Mouse (Mus musculus) neural tube, embryonic 12.5 days (tissue): ENCODE results near the gene Clca4b. TPM values are rescaled to one million over a fixed set of nuclear protein-coding genes. Genes with fewer than 3 reads are reported as not detected.
"Not testable (repeated sequence)": the region's sequence is repeated elsewhere in the genome, so short reads cannot be mapped to it uniquely, and the experiment has no call there.

Source experiments
- ATAC-seq: fragments of 200-750 bp; cut with Nextera tagmentation; 2 replicates; pipeline ENCODE4 v1.8.0; 2017; ENCODE audit warnings: low read depth, mild to moderate bottlenecking, moderate TSS enrichment, moderate library complexity; ENCODE audit not compliant: low FRiP score
- H3K27ac ChIP-seq: fragments of 300-500 bp; sonication (generic); 2 replicates; pipeline ENCODE4 v1.5.1; 2016
- H3K27me3 ChIP-seq: fragments of 300-500 bp; sonication (generic); replicated peaks from 2 replicates; pipeline ENCODE4 v1.6.1; 2016; ENCODE audit warnings: mild to moderate bottlenecking
- H3K36me3 ChIP-seq: fragments of 300-500 bp; sonication (generic); 2 replicates; pipeline ENCODE4 v1.6.1; 2016; ENCODE audit warnings: mild to moderate bottlenecking
- H3K4me1 ChIP-seq: fragments of 300-500 bp; sonication (generic); 2 replicates; pipeline ENCODE4 v1.6.1; 2016
- H3K4me2 ChIP-seq: fragments of 300-500 bp; sonication (generic); replicated peaks from 2 replicates; pipeline ENCODE4 v1.6.1; 2016; ENCODE audit warnings: mild to moderate bottlenecking
- H3K4me3 ChIP-seq: fragments of 300-500 bp; sonication (generic); 2 replicates; pipeline ENCODE4 v1.5.1; 2016
- H3K9ac ChIP-seq: fragments of 300-500 bp; sonication (generic); 2 replicates; pipeline ENCODE4 v1.6.1; 2016; ENCODE audit warnings: mild to moderate bottlenecking
- H3K9me3 ChIP-seq: fragments of 300-500 bp; sonication (generic); 2 replicates; pipeline ENCODE4 v1.6.1; 2016; ENCODE audit warnings: mild to moderate bottlenecking
- WGBS: fragments of 180-500 bp; shearing (Covaris S2); methylation state at CpG from one replicate; pipeline ENCODE4 v1.1.7; 2016; 5-methylcytosine and 5-hydroxymethylcytosine counted together
- polyA plus RNA-seq: library from polyadenylated mRNA; unstranded; fragments of >200 nt; fragmentation: Nextera tagmentation; extraction: Ambion mirVana; gene quantifications from 2 replicates; pipeline ENCODE4 v1.2.1, GENCODE M21; 2016

Gene Clca4b
- not detected in 2 replicates for polyA plus RNA-seq

- no peaks in the 10 kb centered on the region for H3K4me1 ChIP-seq
- H3K27me3 ChIP-seq = no peaks in the 10 kb centered on the region
- H3K4me3 ChIP-seq = no peak within 1 kb of the TSS
- H3K9me3 ChIP-seq = no peaks in the 10 kb centered on the region
- no peak within 1 kb of the TSS for H3K27ac ChIP-seq
- H3K9ac ChIP-seq = no peak within 1 kb of the TSS
- no peaks in the 10 kb centered on the region for H3K36me3 ChIP-seq
- no peak within 1 kb of the TSS for H3K4me2 ChIP-seq
- no peak for ATAC-seq
Observed at GRCm38 (mm10) chr3:144932335-144932734, at the start of gene Clca4b. TSS of gene Clca4b (minus strand) at chr3:144932529.

- no peak for ATAC-seq
- Histone ChIP-seq H3K9ac (no peak overlapping the region), H3K4me1 (no peaks in the 10 kb centered on the region), H3K27me3 (no peaks in the 10 kb centered on the region), H3K27ac (no peak overlapping the region), H3K36me3 (no peaks in the 10 kb centered on the region), H3K4me3 (no peak overlapping the region), H3K9me3 (no peaks in the 10 kb centered on the region), H3K4me2 (no peak overlapping the region)
- WGBS = 87% methylated on average over 6 of the region's 6 CpGs
Observed at GRCm38 (mm10) chr3:144980551-144980950, 48.2 kb upstream of the Clca4b start.

DNA sequence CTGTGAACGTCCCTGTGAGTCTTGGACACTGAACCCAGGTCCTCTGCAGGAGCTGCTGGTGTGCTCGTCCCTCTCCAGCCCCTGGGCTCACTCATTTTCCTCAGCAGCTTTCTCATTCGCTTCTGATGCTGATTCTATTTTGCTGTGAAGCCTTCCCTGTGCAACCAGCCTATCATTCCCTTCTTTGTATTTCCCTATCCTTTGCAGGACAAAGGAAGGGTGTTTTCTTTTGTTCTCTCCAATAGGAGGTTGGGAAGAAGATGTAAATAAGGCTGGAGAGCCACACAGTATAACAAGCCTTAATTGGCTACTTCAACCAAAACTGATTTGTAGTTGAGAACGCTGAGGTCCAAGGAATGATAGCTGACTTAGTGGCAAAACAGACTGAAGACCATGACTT lies 45.3 kb upstream of the Clca4b start:
- H3K9me3 ChIP-seq = no peaks in the 10 kb centered on the region
- ATAC-seq = no peak
- H3K4me1 ChIP-seq = no peaks in the 10 kb centered on the region
- no peak overlapping the region for H3K27ac ChIP-seq
- WGBS = 23% methylated on average over 4 of the region's 4 CpGs
- no peak overlapping the region for H3K9ac ChIP-seq
- H3K27me3 ChIP-seq = no peaks in the 10 kb centered on the region
- no peak overlapping the region for H3K4me2 ChIP-seq
- H3K4me3 ChIP-seq = no peak overlapping the region
- no peaks in the 10 kb centered on the region for H3K36me3 ChIP-seq

- no peaks in the 10 kb centered on the region for H3K4me1 ChIP-seq
- no peak overlapping the region for H3K4me2 ChIP-seq
- H3K27me3 ChIP-seq = no peaks in the 10 kb centered on the region
- H3K9me3 ChIP-seq = no peaks in the 10 kb centered on the region
- no peak for ATAC-seq
- H3K27ac ChIP-seq = no peak overlapping the region
- no peaks in the 10 kb centered on the region for H3K36me3 ChIP-seq
- WGBS = 85% methylated on average over 1 of the region's 1 CpGs
- H3K9ac ChIP-seq = no peak overlapping the region
- no peak overlapping the region for H3K4me3 ChIP-seq
Observed at GRCm38 (mm10) chr3:144976091-144976490, 43.8 kb upstream of the Clca4b start.

DNA sequence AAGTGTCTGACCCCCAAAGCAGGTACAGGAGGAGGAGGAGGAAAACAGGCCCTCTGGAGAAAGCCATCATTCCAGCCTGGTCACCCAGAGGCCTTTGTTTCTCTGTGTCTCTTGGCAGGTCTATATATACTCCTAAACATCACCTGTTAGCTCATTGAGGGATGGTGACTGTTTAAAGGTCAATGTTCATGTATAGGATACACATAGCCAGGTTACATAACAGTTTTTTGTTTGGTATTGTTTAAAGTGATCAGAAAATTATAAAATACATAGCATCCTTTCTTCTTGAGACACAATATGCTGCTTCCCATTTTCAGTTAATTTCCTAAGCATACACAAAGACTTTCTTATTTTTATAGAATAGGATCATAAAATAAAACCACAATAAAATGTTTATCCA lies 42.6 kb upstream of the Clca4b start, which contains the start of gene Clca4a:
Gene Clca4a, minus strand, starts transcription at position 101 of the 400 bp plus-strand sequence.
- ATAC-seq = no peak
- no peaks in the 10 kb centered on the region for H3K36me3 ChIP-seq

DNA sequence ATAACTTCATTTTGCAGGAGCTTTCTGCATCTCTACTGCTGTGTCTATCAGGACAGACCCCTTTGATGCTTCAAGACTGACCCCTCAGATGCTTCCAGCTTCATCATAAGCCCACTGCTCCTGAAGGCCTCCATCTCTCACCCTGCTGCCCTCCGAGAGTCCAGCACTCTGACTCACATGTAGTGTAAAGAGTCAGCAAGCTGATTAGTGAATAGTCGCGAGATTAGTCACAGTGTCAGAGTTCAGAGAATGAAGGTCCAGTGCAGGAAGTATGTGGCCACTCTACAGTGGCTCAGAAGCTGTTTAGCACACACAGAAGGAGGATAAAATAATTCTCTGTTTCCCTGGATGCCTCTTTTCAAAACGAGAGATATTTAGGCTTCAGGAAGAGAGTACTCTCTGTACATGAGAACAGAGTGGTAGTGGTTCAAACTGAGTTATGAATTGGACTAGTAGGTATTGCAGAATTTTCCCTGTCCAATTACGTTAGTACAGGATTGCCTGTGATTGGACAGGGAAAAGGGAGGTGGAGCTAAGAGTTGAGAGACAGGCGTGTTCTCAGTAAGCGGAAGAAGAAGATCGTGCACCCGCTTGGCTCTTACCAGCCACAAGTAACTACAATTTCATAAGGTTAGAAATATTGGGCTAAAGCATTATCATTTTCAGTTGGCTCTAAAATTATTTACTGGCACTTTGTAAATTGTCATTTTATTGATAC lies 39.4 kb upstream of the Clca4b start:
- Histone ChIP-seq H3K9me3 (no peaks in the 10 kb centered on the region), H3K4me2 (no peak overlapping the region), H3K4me3 (no peak overlapping the region), H3K9ac (no peak overlapping the region), H3K27ac (no peak overlapping the region), H3K27me3 (no peaks in the 10 kb centered on the region), H3K36me3 (no peaks in the 10 kb centered on the region), H3K4me1 (no peaks in the 10 kb centered on the region)
- ATAC-seq = no peak
- WGBS = 79% methylated on average over 9 of the region's 9 CpGs

More for the DNA sequence above, 42.6 kb upstream of the Clca4b start, which contains the start of gene Clca4a:
- Histone ChIP-seq H3K27ac (no peak within 1 kb of the TSS), H3K9ac (no peak within 1 kb of the TSS), H3K4me1 (no peaks in the 10 kb centered on the region), H3K4me3 (no peak within 1 kb of the TSS), H3K4me2 (no peak within 1 kb of the TSS), H3K9me3 (no peaks in the 10 kb centered on the region), H3K27me3 (no peaks in the 10 kb centered on the region)

- no peak overlapping the region for H3K27ac ChIP-seq
- 84% methylated on average over 1 of the region's 1 CpGs for WGBS
- no peaks in the 10 kb centered on the region for H3K36me3 ChIP-seq
- H3K4me1 ChIP-seq = no peaks in the 10 kb centered on the region
- no peak overlapping the region for H3K9ac ChIP-seq
- H3K27me3 ChIP-seq = no peaks in the 10 kb centered on the region
- H3K4me3 ChIP-seq = no peak overlapping the region
- H3K9me3 ChIP-seq = no peaks in the 10 kb centered on the region
- H3K4me2 ChIP-seq = no peak overlapping the region
- ATAC-seq = no peak
Observed at GRCm38 (mm10) chr3:144969755-144970154, 37.4 kb upstream of the Clca4b start.

GRCm38 (mm10) chr3:144966074-144966473 lies 33.7 kb upstream of the Clca4b start:
- Histone ChIP-seq H3K9me3 (no peaks in the 10 kb centered on the region), H3K4me3 (no peak overlapping the region), H3K36me3 (no peaks in the 10 kb centered on the region), H3K27me3 (no peaks in the 10 kb centered on the region), H3K4me2 (no peak overlapping the region), H3K27ac (no peak overlapping the region), H3K9ac (no peak overlapping the region), H3K4me1 (no peaks in the 10 kb centered on the region)
- WGBS = 46% methylated on average over 4 of the region's 4 CpGs
- no peak for ATAC-seq

DNA sequence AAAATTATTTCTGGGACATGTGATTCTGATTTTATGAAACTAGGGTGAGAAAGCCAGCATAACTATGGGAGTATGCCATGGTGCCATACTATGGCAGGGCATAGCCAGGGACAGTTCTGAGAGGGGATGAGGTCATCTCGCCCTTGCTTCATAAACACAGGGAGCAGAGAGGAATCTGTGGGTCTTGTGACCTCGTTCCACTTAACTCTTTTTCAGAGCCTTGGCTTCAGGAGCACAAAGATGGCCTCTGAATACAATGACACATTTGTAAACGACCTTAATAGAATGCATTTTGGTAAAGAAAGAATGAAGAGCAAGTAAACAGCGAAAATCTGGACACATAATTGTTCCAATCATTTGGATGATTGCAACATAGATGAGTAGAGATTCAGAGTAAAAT lies 18.5 kb upstream of the Clca4b start:
- WGBS = 65% methylated on average over 4 of the region's 4 CpGs
- no peaks in the 10 kb centered on the region for H3K9me3 ChIP-seq

DNA sequence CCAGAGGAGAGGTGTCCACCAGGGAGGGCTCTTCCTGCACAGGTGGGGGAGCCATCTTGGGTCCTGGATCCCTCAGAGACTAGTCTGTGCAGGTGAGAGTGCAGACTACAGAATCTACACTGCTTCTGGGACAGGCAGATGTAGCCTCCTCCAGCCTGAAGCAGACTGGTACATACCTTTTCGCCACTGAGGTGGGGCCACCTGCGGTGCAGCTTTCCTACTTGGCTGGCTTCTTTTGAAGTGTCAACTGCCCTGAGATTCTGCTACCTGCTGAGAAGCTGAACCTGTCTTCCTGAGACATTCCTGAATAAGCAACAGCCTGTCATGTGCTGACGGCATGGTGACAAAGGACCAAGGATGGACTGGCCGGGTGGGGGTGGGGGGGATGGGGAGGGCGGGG lies 15.0 kb upstream of the Clca4b start:
- H3K36me3 ChIP-seq, H3K4me2 ChIP-seq, H3K4me3 ChIP-seq, H3K4me1 ChIP-seq, H3K27me3 ChIP-seq, H3K27ac ChIP-seq, H3K9me3 ChIP-seq, H3K9ac ChIP-seq, ATAC-seq: not testable (repeated sequence)
- 43% methylated on average over 5 of the region's 5 CpGs for WGBS

More for the DNA sequence above, 18.5 kb upstream of the Clca4b start:
- no peak for ATAC-seq
- Histone ChIP-seq H3K4me3 (no peak overlapping the region), H3K36me3 (no peaks in the 10 kb centered on the region), H3K4me1 (no peaks in the 10 kb centered on the region), H3K9ac (no peak overlapping the region), H3K4me2 (no peak overlapping the region), H3K27ac (no peak overlapping the region), H3K27me3 (no peaks in the 10 kb centered on the region)

DNA sequence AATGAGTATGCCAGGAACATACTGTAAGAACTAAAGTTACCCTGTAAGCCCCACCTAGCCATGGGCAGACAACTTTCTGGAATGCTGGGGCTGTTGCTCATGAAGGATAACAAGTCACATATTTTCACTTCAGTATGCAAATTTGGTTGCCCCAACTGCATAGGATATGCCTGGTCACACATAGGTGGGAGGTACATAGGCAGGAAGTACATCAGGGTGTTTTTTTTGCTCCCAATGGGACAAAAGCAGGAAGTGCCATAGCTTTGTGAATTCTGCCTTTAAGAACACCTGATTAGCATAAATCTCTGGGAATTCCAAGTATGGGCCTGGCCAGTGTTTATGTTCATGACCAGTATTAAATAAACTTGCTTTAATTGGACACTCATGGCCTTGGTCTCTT lies 1.3 kb upstream of the Clca4b start:
- ATAC-seq, H3K4me3 ChIP-seq: not testable (repeated sequence)

GRCm38 (mm10) chr3:144933011-144933491 lies 722 bp upstream of the Clca4b start:
- no peaks in the 10 kb centered on the region for H3K4me1 ChIP-seq
- H3K9me3 ChIP-seq = no peaks in the 10 kb centered on the region
- no peak overlapping the region for H3K4me3 ChIP-seq
- no peak overlapping the region for H3K27ac ChIP-seq
- H3K36me3 ChIP-seq = no peaks in the 10 kb centered on the region
- no peaks in the 10 kb centered on the region for H3K27me3 ChIP-seq
- WGBS = 94% methylated on average over 1 of the region's 1 CpGs
- no peak overlapping the region for H3K4me2 ChIP-seq
- no peak overlapping the region for H3K9ac ChIP-seq
- ATAC-seq = no peak

More for the DNA sequence above, 1.3 kb upstream of the Clca4b start:
- not testable (repeated sequence) for H3K27me3 ChIP-seq, H3K9ac ChIP-seq, H3K9me3 ChIP-seq, H3K27ac ChIP-seq, H3K36me3 ChIP-seq, H3K4me1 ChIP-seq, H3K4me2 ChIP-seq

DNA sequence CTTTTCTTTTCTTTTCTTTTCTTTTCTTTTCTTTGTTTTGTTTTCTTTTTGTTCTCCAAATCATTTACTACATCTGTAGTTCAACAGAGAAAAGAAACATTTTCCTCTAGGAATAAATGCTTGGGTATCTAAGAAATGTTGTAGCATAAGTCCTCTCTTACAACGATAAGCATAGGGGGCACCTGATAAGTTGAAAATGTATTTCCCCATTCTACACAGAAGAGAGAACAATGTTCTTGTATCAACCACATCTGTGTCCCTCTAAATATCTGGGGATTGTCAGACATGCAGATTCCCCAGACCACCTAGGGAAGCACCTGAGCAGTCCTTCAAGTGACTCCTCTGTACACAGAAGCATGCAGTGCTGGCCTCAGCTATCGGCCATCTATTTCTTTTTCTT lies 18.3 kb downstream of the Clca4b start:
- H3K4me2 ChIP-seq = no peak overlapping the region
- no peaks in the 10 kb centered on the region for H3K36me3 ChIP-seq

More for the DNA sequence above, 18.3 kb downstream of the Clca4b start:
- 91% methylated on average over 2 of the region's 2 CpGs for WGBS
- ATAC-seq = no peak
- H3K9ac ChIP-seq = no peak overlapping the region
- H3K4me3 ChIP-seq = no peak overlapping the region
- no peaks in the 10 kb centered on the region for H3K27me3 ChIP-seq
- no peak overlapping the region for H3K27ac ChIP-seq
- no peaks in the 10 kb centered on the region for H3K9me3 ChIP-seq
- no peaks in the 10 kb centered on the region for H3K4me1 ChIP-seq
